ENCODE assay signal across 8 mouse cellular contexts in genomic region chr3:87884291-87884690, GRCm38 (mm10). TPM values are rescaled to one million over a fixed set of nuclear protein-coding genes. Genes with fewer than 3 reads are reported as not detected.
DNase-seq lines count a peak whose midpoint lies in the region; ATAC-seq and TF ChIP-seq lines count a peak whose summit lies in the region.

No protein-coding gene starts in this region.

- no peak for DNase-seq in kidney, adult 2 months
- no peak for DNase-seq in kidney, postnatal 36 days
- peak; percentile 3 for DNase-seq in brain, embryonic 14.5 days (ENCODE audit: low read depth)
- DNase-seq in cerebellum, adult 8-10 months: no peak
- DNase-seq in adipocyte (ENCODE audit: low spot score): no peak

- H3K27me3 ChIP-seq in kidney, adult 2 months (replicated peaks; ENCODE audit: control insufficient read depth, insufficient read depth, low read length): no peaks in the 10 kb centered on the region
- no peaks in the 10 kb centered on the region for H3K27me3 ChIP-seq in hindbrain, embryonic 15.5 days
- no peaks in the 10 kb centered on the region for H3K27me3 ChIP-seq in midbrain, embryonic 13.5 days

- H3K4me1 ChIP-seq in kidney, adult 2 months (ENCODE audit: control insufficient read depth, insufficient read depth, low read length): peaks cover 16% of the 10 kb centered on the region
- peaks cover 26% of the 10 kb centered on the region for H3K4me1 ChIP-seq in hindbrain, embryonic 15.5 days (replicated peaks)
- peaks cover 22% of the 10 kb centered on the region for H3K4me1 ChIP-seq in midbrain, embryonic 13.5 days (replicated peaks)

- TF ChIP-seq POLR2A in kidney, adult 2 months (IDR thresholded peaks at IDR 0.05; ENCODE audit: low read depth, low read length): no peak
- TF ChIP-seq POLR2A in brain, embryonic 14.5 days (IDR thresholded peaks at IDR 0.05; ENCODE audit: borderline replicate concordance, extremely low read depth, insufficient read depth, insufficient read length, poor library complexity, severe bottlenecking): no peak

- no peak for TF ChIP-seq CTCF in kidney, adult 2 months (conservative IDR thresholded peaks at IDR 0.05; ENCODE audit: insufficient read depth, insufficient read length, low read depth, low read length)
- TF ChIP-seq CTCF in brain, embryonic 14.5 days (IDR thresholded peaks at IDR 0.05; ENCODE audit: borderline replicate concordance, extremely low read depth, insufficient read depth, insufficient read length): no peak

- peak overlapping the region; percentile 93 for H3K4me3 ChIP-seq in kidney, adult 2 months (ENCODE audit: insufficient read depth, low read depth, low read length)
- H3K4me3 ChIP-seq in hindbrain, embryonic 15.5 days: peak overlapping the region; percentile 99
- peak overlapping the region; percentile 99 for H3K4me3 ChIP-seq in midbrain, embryonic 13.5 days (replicated peaks)

- peak overlapping the region; percentile 96 for H3K4me2 ChIP-seq in hindbrain, embryonic 15.5 days
- H3K4me2 ChIP-seq in midbrain, embryonic 13.5 days (replicated peaks): peak overlapping the region; percentile 99

- H3K9me3 ChIP-seq in hindbrain, embryonic 15.5 days: no peaks in the 10 kb centered on the region
- no peaks in the 10 kb centered on the region for H3K9me3 ChIP-seq in midbrain, embryonic 13.5 days

- H3K9ac ChIP-seq in hindbrain, embryonic 15.5 days: peak overlapping the region; percentile 83
- peak overlapping the region; percentile 99 for H3K9ac ChIP-seq in midbrain, embryonic 13.5 days (replicated peaks)

- H3K36me3 ChIP-seq in kidney, adult 2 months (ENCODE audit: control insufficient read depth, insufficient read depth, low read length): no peaks in the 10 kb centered on the region
- no peaks in the 10 kb centered on the region for H3K36me3 ChIP-seq in hindbrain, embryonic 15.5 days
- H3K36me3 ChIP-seq in midbrain, embryonic 13.5 days: peaks cover 9% of the 10 kb centered on the region

- no peak for ATAC-seq in hindbrain, embryonic 15.5 days (ENCODE audit: low FRiP score, low read depth)
- ATAC-seq in midbrain, embryonic 13.5 days: no peak
- no peak for ATAC-seq in erythroid progenitor cell, adult 5-6 weeks (replicated peaks; ENCODE audit: low FRiP score, poor library complexity, severe bottlenecking)

- 2% methylated on average over 3 of the region's 3 CpGs for WGBS in kidney, adult 2 months
- WGBS in hindbrain, embryonic 15.5 days: 0% methylated on average over 3 of the region's 3 CpGs
- 2% methylated on average over 3 of the region's 3 CpGs for WGBS in midbrain, embryonic 13.5 days

- H3K27ac ChIP-seq in kidney, adult 2 months (ENCODE audit: insufficient read depth, low read depth, low read length): no peak overlapping the region; the same call in 1 of the 2 replicates
- peak overlapping the region; percentile 89; the same call in 1 of the 2 replicates for H3K27ac ChIP-seq in hindbrain, embryonic 15.5 days (replicated peaks)
- no peak overlapping the region for H3K27ac ChIP-seq in midbrain, embryonic 13.5 days

RNA-seq across cellular contexts. Expression of gene Prcc, which starts 1.1 kb away (rescaled TPM):
- 36.3 and 37.3 TPM in 2 replicates for polyA plus RNA-seq in kidney, adult 2 months (2012; rRNA removed)
- polyA plus RNA-seq in brain, embryonic 14.5 days (2012; rRNA removed): 51.3 and 63.9 TPM in 2 replicates
- polyA plus RNA-seq in hindbrain, embryonic 15.5 days (2015; fragmentation: Nextera tagmentation; extraction: Ambion mirVana): 15.6 and 18.5 TPM in 2 replicates
- polyA plus RNA-seq in midbrain, embryonic 13.5 days (2015; fragmentation: Nextera tagmentation; extraction: Ambion mirVana): 13.8 and 15.6 TPM in 2 replicates
- total RNA-seq in erythroid progenitor cell, adult 5-6 weeks (2015; ENCODE audit: low replicate concordance): 12.6 and 17.7 TPM in 2 replicates
- total RNA-seq in erythroid progenitor cell, adult 5-6 weeks (2017; ENCODE audit: low replicate concordance): 12.0 and 13.2 TPM in 2 replicates

RNA-seq across cellular contexts. Expression of gene Hdgf, which starts 21.8 kb away (rescaled TPM):
- polyA plus RNA-seq in kidney, adult 2 months (2012; rRNA removed): 104 and 113 TPM in 2 replicates
- polyA plus RNA-seq in brain, embryonic 14.5 days (2012; rRNA removed): 164 and 172 TPM in 2 replicates
- polyA plus RNA-seq in hindbrain, embryonic 15.5 days (2015; fragmentation: Nextera tagmentation; extraction: Ambion mirVana): 170 and 183 TPM in 2 replicates
- polyA plus RNA-seq in midbrain, embryonic 13.5 days (2015; fragmentation: Nextera tagmentation; extraction: Ambion mirVana): 125 and 176 TPM in 2 replicates
- 255 and 262 TPM in 2 replicates for total RNA-seq in erythroid progenitor cell, adult 5-6 weeks (2015; ENCODE audit: low replicate concordance)
- 349 and 393 TPM in 2 replicates for total RNA-seq in erythroid progenitor cell, adult 5-6 weeks (2017; ENCODE audit: low replicate concordance)

RNA-seq across cellular contexts. Expression of gene Mrpl24, which starts 35.0 kb away (rescaled TPM):
- polyA plus RNA-seq in kidney, adult 2 months (2012; rRNA removed): 71.9 and 100 TPM in 2 replicates
- polyA plus RNA-seq in brain, embryonic 14.5 days (2012; rRNA removed): 76.1 and 81.0 TPM in 2 replicates
- polyA plus RNA-seq in hindbrain, embryonic 15.5 days (2015; fragmentation: Nextera tagmentation; extraction: Ambion mirVana): 48.6 and 56.2 TPM in 2 replicates
- polyA plus RNA-seq in midbrain, embryonic 13.5 days (2015; fragmentation: Nextera tagmentation; extraction: Ambion mirVana): 69.1 and 72.1 TPM in 2 replicates
- 68.1 and 70.4 TPM in 2 replicates for total RNA-seq in erythroid progenitor cell, adult 5-6 weeks (2015; ENCODE audit: low replicate concordance)
- 31.3 and 38.0 TPM in 2 replicates for total RNA-seq in erythroid progenitor cell, adult 5-6 weeks (2017; ENCODE audit: low replicate concordance)

RNA-seq across cellular contexts. Expression of gene Sh2d2a, which starts 37.7 kb away (rescaled TPM):
- 0.56 and 2.4 TPM in 2 replicates for polyA plus RNA-seq in kidney, adult 2 months (2012; rRNA removed)
- polyA plus RNA-seq in brain, embryonic 14.5 days (2012; rRNA removed): 0.04 TPM in 1 of 2 replicates, not detected in the other
- polyA plus RNA-seq in hindbrain, embryonic 15.5 days (2015; fragmentation: Nextera tagmentation; extraction: Ambion mirVana): 0.05 TPM in 1 of 2 replicates, not detected in the other
- not detected in 2 replicates for polyA plus RNA-seq in midbrain, embryonic 13.5 days (2015; fragmentation: Nextera tagmentation; extraction: Ambion mirVana)
- 1.3 and 1.4 TPM in 2 replicates for total RNA-seq in erythroid progenitor cell, adult 5-6 weeks (2015; ENCODE audit: low replicate concordance)
- 0.51 and 0.83 TPM in 2 replicates for total RNA-seq in erythroid progenitor cell, adult 5-6 weeks (2017; ENCODE audit: low replicate concordance)

RNA-seq across cellular contexts. Expression of gene Isg20l2, which starts 45.8 kb away (rescaled TPM):
- 11.0 and 11.5 TPM in 2 replicates for polyA plus RNA-seq in kidney, adult 2 months (2012; rRNA removed)
- polyA plus RNA-seq in brain, embryonic 14.5 days (2012; rRNA removed): 29.2 and 29.4 TPM in 2 replicates
- polyA plus RNA-seq in hindbrain, embryonic 15.5 days (2015; fragmentation: Nextera tagmentation; extraction: Ambion mirVana): 30.7 and 33.3 TPM in 2 replicates
- polyA plus RNA-seq in midbrain, embryonic 13.5 days (2015; fragmentation: Nextera tagmentation; extraction: Ambion mirVana): 49.2 and 51.0 TPM in 2 replicates
- 13.3 and 16.8 TPM in 2 replicates for total RNA-seq in erythroid progenitor cell, adult 5-6 weeks (2015; ENCODE audit: low replicate concordance)
- total RNA-seq in erythroid progenitor cell, adult 5-6 weeks (2017; ENCODE audit: low replicate concordance): 11.6 and 11.7 TPM in 2 replicates
